Mouse (Mus musculus): Measurements from ENCODE around the gene Igf2r.

DNA sequence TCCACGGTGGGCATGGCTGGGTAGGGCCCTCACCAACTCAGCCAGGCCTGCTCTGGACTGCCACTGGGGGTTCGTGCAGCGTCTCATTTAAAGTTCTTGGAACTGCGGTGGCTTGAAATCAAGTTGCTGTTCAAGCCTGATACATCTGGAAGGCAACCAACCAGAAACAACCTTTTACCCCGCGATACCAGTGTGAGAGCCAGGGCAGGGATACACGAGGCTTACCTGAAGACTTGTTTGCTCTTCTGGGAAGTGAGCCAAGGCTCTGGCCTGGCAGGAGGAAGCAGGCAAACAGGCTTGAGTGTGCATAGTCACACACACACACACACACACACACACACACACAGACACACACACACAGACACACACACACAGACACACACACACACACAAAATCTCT lies 93.8 kb downstream of the Igf2r start, which contains the start of gene Slc22a1:
- TF ChIP-seq CTCF (IDR thresholded peaks at IDR 0.05; ENCODE audit: insufficient read depth, low read length), result no peak
- no peak for TF ChIP-seq POLR2A (IDR thresholded peaks at IDR 0.05; ENCODE audit: borderline replicate concordance, extremely low read depth, low read depth, low read length)
